Comparison of ENCODE assay signal across 14 mouse cellular contexts in the genomic region with DNA sequence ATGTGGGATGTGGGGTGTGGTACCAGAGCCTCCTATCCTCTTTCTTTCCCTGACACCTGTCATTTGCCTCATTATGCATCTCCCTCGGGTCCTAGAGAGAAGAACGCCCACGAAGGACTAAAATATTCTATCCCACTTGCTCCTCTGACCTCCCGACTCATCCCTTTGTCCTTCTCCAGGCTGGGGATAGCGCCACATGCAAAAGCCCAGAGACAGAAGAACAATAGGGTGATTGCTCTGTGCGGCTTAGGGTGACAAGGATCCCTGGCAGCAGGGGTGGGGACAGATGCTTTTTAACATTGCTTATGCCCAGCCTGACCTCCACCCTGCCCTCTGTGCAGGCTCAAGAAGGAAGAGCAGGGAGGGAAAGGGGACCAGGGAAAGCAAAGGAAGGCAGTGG.
"Had no signal": no experiment of that assay in that cellular context is flagged by ENCODE, and none has a peak within 500 bp of the region (broad histone marks: within the 10 kb centered on the region; RNA-seq: fewer than 3 reads in every experiment).

No protein-coding gene starts in this region.

- H3K9me3 ChIP-seq: limb, embryonic 10.5 days; liver, embryonic 15.5 days; neural tube, embryonic 15.5 days had no signal

- H3K36me3 ChIP-seq: liver, embryonic 15.5 days had no signal

- H3K4me1 ChIP-seq: limb, embryonic 10.5 days; liver, embryonic 15.5 days had no signal

- H3K4me3 ChIP-seq: left cerebral cortex, adult 2 months; limb, embryonic 10.5 days; liver, embryonic 15.5 days; neural tube, embryonic 15.5 days had no signal

- ATAC-seq: intestine, postnatal 0 days; lung, postnatal 0 days had no signal

- H3K27ac ChIP-seq: left cerebral cortex, adult 2 months; limb, embryonic 10.5 days; liver, embryonic 15.5 days; neural tube, embryonic 15.5 days had no signal

- DNase-seq: kidney, adult 8-10 months; kidney, postnatal 25 days; lung, adult 2 months; lung, postnatal 36 days; midbrain, embryonic 14.5 days; right cerebral cortex, postnatal 14 days; thymus, postnatal 4 days had no signal

- H3K27me3 ChIP-seq: liver, embryonic 15.5 days; neural tube, embryonic 15.5 days had no signal

- H3K4me2 ChIP-seq: liver, embryonic 11.5 days; liver, embryonic 15.5 days; neural tube, embryonic 15.5 days had no signal

- H3K9ac ChIP-seq: liver, embryonic 15.5 days; neural tube, embryonic 15.5 days had no signal
